Mouse (Mus musculus) megakaryocyte, embryonic 14.5 days (primary cell): ENCODE results near the gene Tubgcp5.

ENCODE experiments used
- FLI1 ChIP-seq: IDR thresholded peaks from 2 replicates; pipeline ENCODE4 v1.6.1; 2012; ENCODE audit warnings: low read length, inconsistent platforms, mixed read lengths
- GATA1 ChIP-seq: IDR thresholded peaks from 3 replicates; pipeline ENCODE4 v1.6.1; 2012; ENCODE audit warnings: mixed read lengths, low read length, inconsistent platforms, borderline replicate concordance

DNA sequence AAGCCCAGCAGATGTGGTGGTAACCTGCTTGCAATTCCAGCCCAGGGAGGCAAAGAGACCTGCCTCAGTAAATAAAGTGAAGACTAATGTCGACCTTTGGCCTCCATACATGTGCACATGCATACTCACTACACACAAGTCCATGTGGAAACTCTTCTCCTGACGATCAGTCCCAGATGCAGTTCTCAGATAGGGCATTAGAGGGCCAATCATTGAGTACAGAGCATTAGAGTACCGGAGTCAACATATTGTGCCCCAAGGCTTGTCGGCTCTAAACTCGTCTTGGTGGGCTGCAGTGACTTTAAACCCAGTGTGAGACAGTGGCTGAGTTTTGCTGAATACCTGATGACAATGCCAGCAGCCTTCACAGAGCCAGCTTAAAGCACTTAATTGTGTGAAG is 30.5 kb downstream of the Tubgcp5 start:
- no peak for TF ChIP-seq FLI1
- TF ChIP-seq GATA1, result no peak
